Mouse (Mus musculus): Measurements from ENCODE around the gene Ccsap. TPM values are rescaled to one million over a fixed set of nuclear protein-coding genes. Genes with fewer than 3 reads are reported as not detected.

Gene Ccsap
- total RNA-seq, 2 experiments from 2014 or later, result 3.1 to 3.2 TPM

GRCm38 (mm10) chr8:123807852-123808573 lies 52.0 kb downstream of the Ccsap start:
- DNase-seq, result no peak
- intact Hi-C loops (cut with DNase I), result no loop called here

DNA sequence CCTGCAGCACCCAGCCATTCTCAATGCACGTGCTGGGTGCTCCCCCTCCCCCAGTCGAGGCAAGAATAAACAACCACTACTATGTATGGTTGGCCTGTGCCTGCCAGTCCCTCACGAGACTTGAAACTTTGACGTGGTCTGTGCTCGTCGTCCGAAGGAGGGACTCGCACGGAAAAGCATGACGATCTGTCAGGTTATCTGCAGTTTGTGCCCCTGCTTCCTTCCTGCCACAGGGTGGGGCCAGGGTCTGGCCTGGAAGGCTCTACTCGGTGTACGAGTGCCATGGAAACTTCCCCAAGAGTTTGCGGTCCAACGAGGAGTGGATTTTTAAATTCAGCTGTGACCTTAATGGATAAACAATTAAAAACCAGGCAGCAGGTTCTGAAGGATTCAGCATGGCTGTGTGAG lies 53.0 kb downstream of the Ccsap start:
- DNase-seq, result peak; percentile 13 to 32
- intact Hi-C loops (cut with DNase I), result no loop called here

DNA sequence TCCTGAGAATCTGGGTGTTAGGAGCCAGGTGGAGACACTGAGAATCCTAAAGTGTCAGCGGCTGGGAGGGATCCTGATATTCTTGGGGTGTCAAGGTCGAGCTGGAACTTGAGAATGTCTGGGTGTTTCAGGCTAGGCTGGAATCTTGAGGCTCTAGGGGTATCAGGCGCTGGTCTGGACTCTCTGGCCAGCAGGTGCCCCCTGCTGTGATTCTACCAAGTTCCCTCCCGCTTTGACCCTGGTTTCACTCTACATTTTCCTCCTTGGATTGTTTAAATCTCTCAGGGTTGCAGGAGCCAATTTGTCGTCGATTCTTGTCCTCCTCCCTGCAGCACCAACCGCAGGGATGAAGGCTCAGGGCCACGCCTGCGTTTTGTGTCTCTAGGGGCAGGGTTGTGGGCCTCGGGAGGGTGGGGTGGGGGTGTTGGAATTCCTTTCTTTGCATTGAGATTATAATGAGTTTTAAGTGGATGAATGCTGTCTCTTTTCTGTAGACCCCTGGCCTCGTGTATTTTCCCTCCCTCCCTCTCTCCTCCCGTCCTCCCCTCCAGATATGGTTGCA lies 53.6 kb downstream of the Ccsap start:
- intact Hi-C loops (cut with DNase I), result no loop called here
- peak in 1 of 2 experiments; percentile 5 for DNase-seq

- DNase-seq, result peak; percentile 84
- intact Hi-C loops (cut with DNase I), result no loop called here
These were observed 54.2 kb downstream of the Ccsap start, which contains the start of gene Rab4a for GRCm38 (mm10) chr8:123805718-123806373. Rab4a (plus strand) TSS chr8:123805985.

DNA sequence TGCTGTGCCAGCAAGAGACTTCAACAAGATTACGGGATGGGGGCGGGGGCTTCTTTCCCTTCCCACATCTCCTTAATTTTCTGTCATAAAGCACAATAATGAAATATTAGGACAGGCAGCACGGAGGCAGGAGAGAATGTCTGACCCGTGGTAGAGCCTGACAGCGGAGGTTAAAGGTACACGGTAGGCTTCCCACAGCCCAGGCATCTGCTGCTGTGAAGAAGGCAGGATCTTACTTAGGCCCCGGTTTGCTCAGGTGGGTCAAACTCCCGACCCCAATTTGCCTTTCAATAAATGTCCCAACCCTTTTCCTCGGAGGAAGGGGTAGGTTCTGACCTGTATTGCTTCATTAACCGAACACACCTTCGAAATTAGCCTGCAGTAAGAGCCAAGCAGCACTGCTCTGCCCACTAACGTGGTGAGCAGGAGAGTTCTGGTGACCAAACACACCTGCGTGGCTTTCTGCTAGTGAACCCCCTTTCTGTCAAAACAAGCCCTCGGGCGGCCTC lies 54.7 kb downstream of the Ccsap start:
- DNase-seq, result no peak
- intact Hi-C loops (cut with DNase I), result no loop called here

GRCm38 (mm10) chr8:123804586-123804985 lies 55.4 kb downstream of the Ccsap start:
- DNase-seq, result no peak
- intact Hi-C loops (cut with DNase I), result no loop called here

GRCm38 (mm10) chr8:123803639-123804038 lies 56.4 kb downstream of the Ccsap start:
- intact Hi-C loops (cut with DNase I), result no loop called here
- DNase-seq, result no peak

- intact Hi-C loops (cut with DNase I), result no loop called here
These were observed 58.5 kb downstream of the Ccsap start for GRCm38 (mm10) chr8:123801538-123801937.

DNA sequence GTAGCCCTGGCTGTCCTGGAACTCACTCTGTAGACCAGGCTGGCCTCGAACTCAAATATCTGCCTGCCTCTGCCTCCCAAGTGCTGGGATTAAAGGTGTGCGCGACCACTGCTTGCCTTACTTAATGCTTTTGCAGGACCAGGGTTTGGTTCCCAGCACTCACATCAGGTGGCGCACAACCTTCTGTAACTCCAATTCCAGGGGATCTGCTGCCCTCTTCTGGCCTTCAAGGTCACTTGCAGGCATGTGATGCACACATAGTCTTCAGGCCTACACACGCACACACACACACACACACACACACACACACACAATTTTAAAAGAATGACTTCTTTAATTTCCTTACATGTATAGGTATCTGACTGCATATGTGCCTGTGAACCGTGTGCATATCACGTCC lies 59.1 kb downstream of the Ccsap start:
- intact Hi-C loops (cut with DNase I), result no loop called here
- no peak for DNase-seq

More at GRCm38 (mm10) chr8:123801538-123801937, 58.5 kb downstream of the Ccsap start:
- no peak for DNase-seq

DNA sequence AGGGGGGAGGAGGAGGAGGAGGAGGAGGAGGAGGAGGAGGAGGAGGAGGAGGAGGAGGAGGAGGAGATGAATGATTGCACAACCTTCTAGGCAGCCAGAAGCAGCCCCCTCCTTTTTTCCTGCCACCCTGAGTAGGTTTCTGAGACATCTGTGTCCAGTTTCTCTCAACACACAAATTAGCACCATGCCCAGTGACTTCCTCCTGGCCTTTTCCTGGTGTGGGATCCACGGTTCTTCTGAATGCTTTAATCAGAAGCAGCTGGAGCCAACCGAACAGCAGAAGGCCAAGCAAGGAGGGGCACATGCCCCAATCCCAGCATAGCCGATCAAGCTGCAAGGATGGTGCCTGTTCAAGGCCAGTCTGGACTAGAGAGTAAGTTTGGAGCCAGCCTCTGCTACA lies 60.1 kb downstream of the Ccsap start:
- DNase-seq, result no peak
- intact Hi-C loops (cut with DNase I), result loop anchor here (10.0 kb wide), 1 partner anchor 545 kb away; no protein-coding TSS in a partner anchor

GRCm38 (mm10) chr8:123799434-123799833 lies 60.6 kb downstream of the Ccsap start:
- intact Hi-C loops (cut with DNase I), result loop anchor here (10.0 kb wide), 1 partner anchor 545 kb away; no protein-coding TSS in a partner anchor
- no peak for DNase-seq

- intact Hi-C loops (cut with DNase I), result loop anchor here (10.0 kb wide), 1 partner anchor 547 kb away; no protein-coding TSS in a partner anchor
- no peak for DNase-seq
These were observed 62.1 kb downstream of the Ccsap start for GRCm38 (mm10) chr8:123797928-123798327.

DNA sequence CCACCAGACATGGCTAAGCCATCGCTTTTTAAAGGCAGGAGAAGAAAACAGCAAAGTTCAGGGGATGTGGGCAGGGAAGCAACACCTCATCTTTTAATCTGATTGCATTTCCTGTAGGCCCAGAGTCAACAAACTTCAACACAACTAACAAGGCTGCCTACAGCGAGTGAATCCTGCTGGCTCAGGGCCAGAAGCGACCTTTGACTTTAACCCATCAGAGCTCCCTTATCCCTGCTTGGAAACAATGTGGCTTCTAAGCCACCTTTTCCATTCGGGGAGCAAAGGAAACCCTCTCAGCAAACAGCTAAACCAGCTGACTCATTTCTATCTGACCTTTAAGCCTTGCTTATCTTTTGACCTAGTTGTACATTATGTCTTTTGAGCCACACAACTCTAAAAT lies 63.3 kb downstream of the Ccsap start:
- DNase-seq, result no peak
- intact Hi-C loops (cut with DNase I), result loop anchor here (10.0 kb wide), 1 partner anchor 548 kb away; no protein-coding TSS in a partner anchor

DNA sequence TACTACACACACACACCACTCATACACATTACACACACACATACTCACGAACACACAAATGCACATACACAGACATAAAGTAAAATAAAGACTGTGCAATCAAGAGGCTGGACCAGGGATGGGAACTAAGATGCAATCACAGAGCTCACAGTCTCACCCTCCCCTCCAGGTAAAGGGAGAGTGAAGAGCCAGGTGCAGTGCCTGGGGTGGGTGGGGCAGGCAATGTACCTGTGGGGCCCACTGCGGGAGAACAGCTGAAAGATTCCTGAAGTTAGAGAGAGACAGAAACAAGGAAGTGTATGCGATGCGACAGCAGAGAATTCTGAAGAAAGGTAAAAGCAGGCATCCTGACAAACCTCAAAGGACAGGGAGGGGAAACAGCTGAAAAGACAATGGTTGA lies 65.2 kb downstream of the Ccsap start:
- no peak for DNase-seq
- intact Hi-C loops (cut with DNase I), result loop anchor here (5.0 to 10.0 kb wide), 2 partner anchors 113 to 550 kb away; no protein-coding TSS in a partner anchor

DNA sequence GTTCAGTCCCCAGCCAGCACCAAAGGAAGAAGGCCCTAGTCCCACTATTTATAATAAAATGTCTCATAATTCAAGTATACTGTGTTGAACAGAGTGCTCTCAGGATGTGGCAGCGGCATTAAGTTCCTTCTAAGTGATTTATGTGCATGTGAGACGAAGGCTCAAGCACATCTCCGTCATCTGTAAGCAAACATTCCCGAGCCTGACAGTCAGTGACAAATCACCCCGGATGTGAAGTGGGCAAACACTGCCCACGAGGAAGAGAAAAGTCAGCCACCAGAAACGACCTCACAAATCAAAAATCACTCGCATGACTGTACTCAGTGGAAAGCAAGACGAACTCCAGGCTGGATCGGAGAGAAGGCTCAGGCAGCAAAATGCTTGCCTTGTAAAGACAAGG lies 66.1 kb downstream of the Ccsap start:
- no peak for DNase-seq
- intact Hi-C loops (cut with DNase I), result loop anchor here (5.0 to 10.0 kb wide), 2 partner anchors 113 to 551 kb away; no protein-coding TSS in a partner anchor

DNA sequence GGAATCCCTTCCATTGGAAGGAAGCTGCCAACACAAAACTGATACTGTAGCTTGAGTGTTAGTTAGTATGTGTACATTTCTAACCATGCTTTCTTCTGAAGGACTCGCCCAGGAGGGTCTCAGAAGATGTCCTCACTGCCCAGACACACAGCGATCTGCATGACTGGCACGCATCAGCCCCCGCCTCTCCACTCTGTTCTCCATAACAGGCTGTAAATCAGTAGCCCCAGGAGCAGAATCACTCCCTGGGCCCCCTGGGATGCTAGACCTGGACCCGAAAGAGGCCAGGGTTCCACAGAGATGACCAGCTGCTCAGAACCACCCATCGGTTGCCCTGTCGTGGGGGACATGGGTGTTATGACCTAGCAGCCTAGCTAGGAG lies 68.2 kb downstream of the Ccsap start:
- DNase-seq, result no peak
- intact Hi-C loops (cut with DNase I), result loop anchor here (2.0 to 10.0 kb wide), 3 partner anchors 43 to 553 kb away; no protein-coding TSS in a partner anchor

- DNase-seq, result no peak
These were observed 68.7 kb downstream of the Ccsap start for GRCm38 (mm10) chr8:123791101-123791844.

More at GRCm38 (mm10) chr8:123791101-123791844, 68.7 kb downstream of the Ccsap start:
- intact Hi-C loops (cut with DNase I), result loop anchor here (2.0 to 10.0 kb wide), 3 partner anchors 44 to 554 kb away; no protein-coding TSS in a partner anchor
